Mouse (Mus musculus) liver, embryonic 11.5 days (tissue): ENCODE data around the gene Plcz1. TPM values are rescaled to one million over a fixed set of nuclear protein-coding genes. Genes with fewer than 3 reads are reported as not detected.

Experiments
- ATAC-seq: fragments of 200-750 bp; cut with Nextera tagmentation; replicated peaks from 2 replicates; pipeline ENCODE4 v1.8.0; 2017; ENCODE audit warnings: moderate number of reproducible peaks, mild to moderate bottlenecking, moderate TSS enrichment, moderate library complexity; ENCODE audit not compliant: low FRiP score
- DNase-seq: peaks from one replicate; pipeline ENCODE4 v3.0.0-alpha.2; 2017; ENCODE audit warnings: low spot score
- H3K27ac ChIP-seq: fragments of 300-500 bp; sonication (generic); 2 replicates; pipeline ENCODE4 v1.5.1; 2014; ENCODE audit warnings: mild to moderate bottlenecking, low read depth, low read length, control low read depth
- H3K27me3 ChIP-seq: fragments of 300-500 bp; sonication (generic); replicated peaks from 2 replicates; pipeline ENCODE4 v1.6.1; 2014; ENCODE audit warnings: low read length, mixed read lengths; ENCODE audit not compliant: control insufficient read depth, insufficient read depth
- H3K36me3 ChIP-seq: fragments of 300-500 bp; sonication (generic); 2 replicates; pipeline ENCODE4 v1.6.1; 2014; ENCODE audit warnings: mild to moderate bottlenecking, low read length, moderate library complexity, mixed read lengths; ENCODE audit not compliant: control insufficient read depth, insufficient read depth
- H3K4me1 ChIP-seq: fragments of 300-500 bp; sonication (generic); replicated peaks from 2 replicates; pipeline ENCODE4 v1.6.1; 2014; ENCODE audit warnings: low read length, mixed read lengths; ENCODE audit not compliant: control insufficient read depth, insufficient read depth
- H3K4me2 ChIP-seq: fragments of 300-500 bp; sonication (generic); 2 replicates; pipeline ENCODE4 v1.6.1; 2014; ENCODE audit warnings: mild to moderate bottlenecking, control low read depth, moderate library complexity
- H3K4me3 ChIP-seq: fragments of 300-500 bp; sonication (generic); 2 replicates; pipeline ENCODE4 v1.5.1; 2014; ENCODE audit warnings: low read depth, low read length, control low read depth
- H3K9ac ChIP-seq: fragments of 300-500 bp; sonication (generic); 2 replicates; pipeline ENCODE4 v1.6.1; 2014; ENCODE audit warnings: low read depth, low read length, control low read depth
- H3K9me3 ChIP-seq: fragments of 300-500 bp; sonication (generic); 2 replicates; pipeline ENCODE4 v1.6.1; 2016; ENCODE audit warnings: low read length, inconsistent platforms, mixed read lengths; ENCODE audit not compliant: control insufficient read depth
- WGBS: fragments of 180-500 bp; shearing (Covaris S2); extraction: QIAGEN DNeasy Blood & Tissue Kit; methylation state at CpG from one replicate; pipeline ENCODE4 v1.1.7; 2014; 5-methylcytosine and 5-hydroxymethylcytosine counted together
- polyA plus RNA-seq: library from polyadenylated mRNA; unstranded; fragments of >200 nt; fragmentation: Nextera tagmentation; extraction: Ambion mirVana; gene quantifications from 2 replicates; pipeline ENCODE4 v1.2.1, GENCODE M21; 2014

Gene Plcz1
- not detected in 2 replicates for polyA plus RNA-seq

- Histone ChIP-seq H3K36me3 (no peaks in the 10 kb centered on the region), H3K27ac (no peak within 1 kb of the TSS), H3K9me3 (no peaks in the 10 kb centered on the region), H3K9ac (no peak within 1 kb of the TSS), H3K4me1 (no peaks in the 10 kb centered on the region), H3K4me2 (no peak within 1 kb of the TSS), H3K4me3 (no peak within 1 kb of the TSS), H3K27me3 (no peaks in the 10 kb centered on the region)
- ATAC-seq (no peak), DNase-seq (no peak)
- WGBS, result 73% methylated on average over 5 of the region's 5 CpGs
These were observed at the start of gene Plcz1 for GRCm38 (mm10) chr6:140041357-140041756. TSS of gene Plcz1 (minus strand) at chr6:140041457.

GRCm38 (mm10) chr6:140089855-140090254, 48.6 kb upstream of the Plcz1 start:
- no peaks in the 10 kb centered on the region for H3K4me1 ChIP-seq
- ATAC-seq (no peak), DNase-seq (no peak)
- no peak overlapping the region for H3K4me3 ChIP-seq
- no peaks in the 10 kb centered on the region for H3K36me3 ChIP-seq
- H3K4me2 ChIP-seq, result no peak overlapping the region
- no peak overlapping the region for H3K27ac ChIP-seq
- 75% methylated on average over 5 of the region's 5 CpGs for WGBS
- H3K9me3 ChIP-seq, result no peaks in the 10 kb centered on the region
- no peaks in the 10 kb centered on the region for H3K27me3 ChIP-seq
- H3K9ac ChIP-seq, result no peak overlapping the region

- Histone ChIP-seq H3K36me3 (no peaks in the 10 kb centered on the region), H3K4me3 (no peak overlapping the region), H3K9ac (no peak overlapping the region), H3K4me1 (0 out of 2 replicates have a peak, but pooled peaks cover 3% of the 10 kb centered on the region), H3K9me3 (no peaks in the 10 kb centered on the region), H3K27ac (no peak overlapping the region), H3K27me3 (no peaks in the 10 kb centered on the region), H3K4me2 (no peak overlapping the region)
- 68% methylated on average over 3 of the region's 3 CpGs for WGBS
- DNase-seq (no peak), ATAC-seq (peak; percentile 54)
These were observed 40.5 kb upstream of the Plcz1 start for GRCm38 (mm10) chr6:140081739-140082138.

- Histone ChIP-seq H3K4me1 (0 out of 2 replicates have a peak, but pooled peaks cover 3% of the 10 kb centered on the region), H3K36me3 (no peaks in the 10 kb centered on the region), H3K9ac (no peak overlapping the region), H3K27me3 (no peaks in the 10 kb centered on the region), H3K9me3 (no peaks in the 10 kb centered on the region), H3K4me2 (no peak overlapping the region), H3K27ac (no peak overlapping the region), H3K4me3 (no peak overlapping the region)
- WGBS, result 73% methylated on average over 7 of the region's 7 CpGs
- ATAC-seq (no peak), DNase-seq (no peak)
These were observed 39.7 kb upstream of the Plcz1 start for GRCm38 (mm10) chr6:140080933-140081332.

GRCm38 (mm10) chr6:140069177-140069576, 27.9 kb upstream of the Plcz1 start:
- Histone ChIP-seq H3K9ac (no peak overlapping the region), H3K9me3 (peaks cover 5% of the 10 kb centered on the region; the same call in 1 of the 2 replicates), H3K4me3 (no peak overlapping the region), H3K27ac (no peak overlapping the region), H3K27me3 (no peaks in the 10 kb centered on the region), H3K36me3 (no peaks in the 10 kb centered on the region), H3K4me2 (no peak overlapping the region), H3K4me1 (no peaks in the 10 kb centered on the region)
- WGBS, result 87% methylated on average over 8 of the region's 8 CpGs
- no peak for DNase-seq
- no peak for ATAC-seq

GRCm38 (mm10) chr6:140054271-140054928, 13.1 kb upstream of the Plcz1 start:
- no peaks in the 10 kb centered on the region for H3K4me1 ChIP-seq
- H3K4me3 ChIP-seq, result no peak overlapping the region
- no peaks in the 10 kb centered on the region for H3K9me3 ChIP-seq
- H3K4me2 ChIP-seq, result no peak overlapping the region
- H3K36me3 ChIP-seq, result no peaks in the 10 kb centered on the region
- no peak overlapping the region for H3K27ac ChIP-seq
- ATAC-seq (no peak), DNase-seq (no peak)
- no peaks in the 10 kb centered on the region for H3K27me3 ChIP-seq
- 75% methylated on average over 5 of the region's 5 CpGs for WGBS
- H3K9ac ChIP-seq, result no peak overlapping the region

- ATAC-seq, result no peak
- DNase-seq, result no peak
- Histone ChIP-seq H3K36me3 (no peaks in the 10 kb centered on the region), H3K27me3 (no peaks in the 10 kb centered on the region), H3K9me3 (no peaks in the 10 kb centered on the region), H3K4me3 (no peak overlapping the region), H3K4me1 (no peaks in the 10 kb centered on the region), H3K4me2 (no peak overlapping the region), H3K9ac (no peak overlapping the region), H3K27ac (no peak overlapping the region)
- WGBS, result 76% methylated on average over 5 of the region's 5 CpGs
These were observed 10.2 kb upstream of the Plcz1 start for GRCm38 (mm10) chr6:140051476-140051875.

GRCm38 (mm10) chr6:140040952-140041351, 305 bp downstream of the Plcz1 start, which contains the start of gene Capza3:
TSS of gene Capza3 (plus strand) at chr6:140041252.
- no peaks in the 10 kb centered on the region for H3K36me3 ChIP-seq
- ATAC-seq (no peak), DNase-seq (no peak)
- no peak within 1 kb of the TSS for H3K4me3 ChIP-seq
- no peak within 1 kb of the TSS for H3K27ac ChIP-seq
- H3K4me1 ChIP-seq, result no peaks in the 10 kb centered on the region
- H3K9ac ChIP-seq, result no peak within 1 kb of the TSS
- WGBS, result 95% methylated on average over 7 of the region's 7 CpGs
- H3K27me3 ChIP-seq, result no peaks in the 10 kb centered on the region
- H3K4me2 ChIP-seq, result no peak within 1 kb of the TSS
- H3K9me3 ChIP-seq, result no peaks in the 10 kb centered on the region

- Histone ChIP-seq H3K4me2 (no peak overlapping the region), H3K4me1 (no peaks in the 10 kb centered on the region), H3K9me3 (no peaks in the 10 kb centered on the region), H3K27ac (no peak overlapping the region), H3K4me3 (no peak overlapping the region), H3K27me3 (no peaks in the 10 kb centered on the region), H3K36me3 (no peaks in the 10 kb centered on the region), H3K9ac (no peak overlapping the region)
- DNase-seq (no peak), ATAC-seq (no peak)
- WGBS, result 72% methylated on average over 7 of the region's 7 CpGs
These were observed 16.9 kb downstream of the Plcz1 start for GRCm38 (mm10) chr6:140024404-140024803.
